Mouse (Mus musculus) forebrain, embryonic 11.5 days (tissue): ENCODE results near the gene Olfr702. TPM values are rescaled to one million over a fixed set of nuclear protein-coding genes. Genes with fewer than 3 reads are reported as not detected.

Experiments
- ATAC-seq: fragments of 200-750 bp; cut with Nextera tagmentation; replicated peaks from 2 replicates; pipeline ENCODE4 v1.8.0; 2017; ENCODE audit warnings: moderate TSS enrichment; ENCODE audit not compliant: low FRiP score
- DNase-seq: peaks from one replicate; pipeline ENCODE4 v3.0.0-alpha.2; 2017; ENCODE audit warnings: low spot score
- H3K27ac ChIP-seq: fragments of 300-500 bp; sonication (generic); 2 replicates; pipeline ENCODE4 v1.5.1; 2014; ENCODE audit warnings: low read depth, low read length
- H3K27me3 ChIP-seq: fragments of 300-500 bp; sonication (generic); 2 replicates; pipeline ENCODE4 v1.6.1; 2014; ENCODE audit warnings: mild to moderate bottlenecking, low read length, mixed read lengths; ENCODE audit not compliant: control insufficient read depth, insufficient read depth
- H3K36me3 ChIP-seq: fragments of 300-500 bp; sonication (generic); 2 replicates; pipeline ENCODE4 v1.6.1; 2014; ENCODE audit warnings: mild to moderate bottlenecking, low read length, moderate library complexity, mixed read lengths; ENCODE audit not compliant: control insufficient read depth, insufficient read depth
- H3K4me1 ChIP-seq: fragments of 300-500 bp; sonication (generic); replicated peaks from 2 replicates; pipeline ENCODE4 v1.6.1; 2014; ENCODE audit warnings: low read length, mixed read lengths; ENCODE audit not compliant: control insufficient read depth, insufficient read depth
- H3K4me2 ChIP-seq: fragments of 300-500 bp; sonication (generic); 2 replicates; pipeline ENCODE4 v1.6.1; 2014; ENCODE audit warnings: low read depth, mild to moderate bottlenecking, low read length, moderate library complexity, mixed read lengths; ENCODE audit not compliant: severe bottlenecking
- H3K4me3 ChIP-seq: fragments of 300-500 bp; sonication (generic); 2 replicates; pipeline ENCODE4 v1.5.1; 2014; ENCODE audit warnings: low read depth, low read length
- H3K9ac ChIP-seq: fragments of 300-500 bp; sonication (generic); 2 replicates; pipeline ENCODE4 v1.6.1; 2014; ENCODE audit warnings: low read length
- H3K9me3 ChIP-seq: fragments of 300-500 bp; sonication (generic); 2 replicates; pipeline ENCODE4 v1.6.1; 2016; ENCODE audit warnings: low read length, mixed read lengths; ENCODE audit not compliant: control insufficient read depth
- WGBS: fragments of 180-500 bp; shearing (Covaris S2); extraction: QIAGEN DNeasy Blood & Tissue Kit; methylation state at CpG from one replicate; pipeline ENCODE4 v1.1.7; 2014; 5-methylcytosine and 5-hydroxymethylcytosine counted together
- polyA plus RNA-seq: library from polyadenylated mRNA; unstranded; fragments of >200 nt; fragmentation: Nextera tagmentation; extraction: Ambion mirVana; gene quantifications from 2 replicates; pipeline ENCODE4 v1.2.1, GENCODE M21; 2014

The Olfr702 gene
- not detected in 2 replicates for polyA plus RNA-seq

GRCm38 (mm10) chr7:106833793-106834192 is at the start of gene Olfr702:
Gene Olfr702, minus strand, starts transcription at chr7:106833893.
- ATAC-seq, result no peak
- H3K4me2 ChIP-seq, result no peak within 1 kb of the TSS

GRCm38 (mm10) chr7:106876791-106877190 is 43.1 kb upstream of the Olfr702 start, which contains the start of gene Olfr705:
Gene Olfr705, minus strand, starts transcription at chr7:106876891.
- Histone ChIP-seq H3K4me1 (no peaks in the 10 kb centered on the region), H3K27me3 (no peaks in the 10 kb centered on the region), H3K9me3 (no peaks in the 10 kb centered on the region), H3K36me3 (no peaks in the 10 kb centered on the region), H3K4me3 (no peak within 1 kb of the TSS), H3K27ac (no peak within 1 kb of the TSS), H3K9ac (no peak within 1 kb of the TSS), H3K4me2 (no peak within 1 kb of the TSS)
- ATAC-seq, result no peak
- WGBS, result 88% methylated on average over 3 of the region's 3 CpGs
- DNase-seq, result no peak

More at GRCm38 (mm10) chr7:106833793-106834192, at the start of gene Olfr702:
- Histone ChIP-seq H3K27me3 (no peaks in the 10 kb centered on the region), H3K27ac (no peak within 1 kb of the TSS), H3K9me3 (no peaks in the 10 kb centered on the region), H3K9ac (no peak within 1 kb of the TSS), H3K4me1 (no peaks in the 10 kb centered on the region), H3K36me3 (no peaks in the 10 kb centered on the region), H3K4me3 (no peak within 1 kb of the TSS)
- no peak for DNase-seq

- Histone ChIP-seq H3K4me2 (no peak within 1 kb of the TSS), H3K27ac (no peak within 1 kb of the TSS), H3K4me1 (no peaks in the 10 kb centered on the region), H3K9me3 (no peaks in the 10 kb centered on the region), H3K9ac (no peak within 1 kb of the TSS), H3K27me3 (no peaks in the 10 kb centered on the region), H3K36me3 (no peaks in the 10 kb centered on the region), H3K4me3 (no peak within 1 kb of the TSS)
- ATAC-seq, result no peak
- no peak for DNase-seq
Observed at GRCm38 (mm10) chr7:106862885-106863284, 29.2 kb upstream of the Olfr702 start, which contains the start of gene Olfr704. Gene Olfr704, plus strand, starts transcription at chr7:106863185.

- Histone ChIP-seq H3K27me3 (no peaks in the 10 kb centered on the region), H3K4me3 (no peak within 1 kb of the TSS), H3K4me2 (no peak within 1 kb of the TSS), H3K4me1 (no peaks in the 10 kb centered on the region), H3K9me3 (no peaks in the 10 kb centered on the region), H3K27ac (no peak within 1 kb of the TSS), H3K9ac (no peak within 1 kb of the TSS), H3K36me3 (no peaks in the 10 kb centered on the region)
- 68% methylated on average over 2 of the region's 2 CpGs for WGBS
- ATAC-seq, result no peak
- no peak for DNase-seq
Observed at GRCm38 (mm10) chr7:106843060-106843459, 9.4 kb upstream of the Olfr702 start, which contains the start of gene Olfr703. Gene Olfr703, plus strand, starts transcription at chr7:106843360.

- Histone ChIP-seq H3K4me1 (no peaks in the 10 kb centered on the region), H3K36me3 (no peaks in the 10 kb centered on the region), H3K4me3 (no peak overlapping the region), H3K4me2 (no peak overlapping the region), H3K9ac (no peak overlapping the region), H3K27ac (no peak overlapping the region), H3K27me3 (no peaks in the 10 kb centered on the region), H3K9me3 (no peaks in the 10 kb centered on the region)
- DNase-seq (no peak), ATAC-seq (no peak)
Observed at GRCm38 (mm10) chr7:106818414-106818813, 15.3 kb downstream of the Olfr702 start.

- DNase-seq (no peak), ATAC-seq (no peak)
- H3K27ac ChIP-seq, result no peak overlapping the region
- H3K36me3 ChIP-seq, result no peaks in the 10 kb centered on the region
- no peak overlapping the region for H3K9ac ChIP-seq
- no peak overlapping the region for H3K4me2 ChIP-seq
- no peaks in the 10 kb centered on the region for H3K9me3 ChIP-seq
- 57% methylated on average over 2 of the region's 2 CpGs for whole genome bisulfite sequencing
- H3K4me1 ChIP-seq, result no peaks in the 10 kb centered on the region
- no peak overlapping the region for H3K4me3 ChIP-seq
- H3K27me3 ChIP-seq, result no peaks in the 10 kb centered on the region
Observed at GRCm38 (mm10) chr7:106815775-106816174, 17.9 kb downstream of the Olfr702 start.

- WGBS, result 81% methylated on average over 2 of the region's 2 CpGs
- H3K4me2 ChIP-seq, result no peak within 1 kb of the TSS
- H3K27me3 ChIP-seq, result no peaks in the 10 kb centered on the region
- H3K4me3 ChIP-seq, result no peak within 1 kb of the TSS
- H3K9me3 ChIP-seq, result no peaks in the 10 kb centered on the region
- no peak within 1 kb of the TSS for H3K27ac ChIP-seq
- no peak for ATAC-seq
- no peak within 1 kb of the TSS for H3K9ac ChIP-seq
- no peaks in the 10 kb centered on the region for H3K36me3 ChIP-seq
- no peaks in the 10 kb centered on the region for H3K4me1 ChIP-seq
- DNase-seq, result no peak
Observed at GRCm38 (mm10) chr7:106813829-106814228, 19.9 kb downstream of the Olfr702 start, which contains the start of gene Olfr701. Gene Olfr701, plus strand, starts transcription at chr7:106814129.

GRCm38 (mm10) chr7:106808734-106809133 is 25.0 kb downstream of the Olfr702 start, which contains the start of gene Olfr700:
Gene Olfr700, minus strand, starts transcription at chr7:106808834.
- Histone ChIP-seq H3K4me3 (no peak within 1 kb of the TSS), H3K4me1 (no peaks in the 10 kb centered on the region), H3K27ac (no peak within 1 kb of the TSS), H3K27me3 (no peaks in the 10 kb centered on the region), H3K4me2 (no peak within 1 kb of the TSS), H3K9me3 (no peaks in the 10 kb centered on the region), H3K9ac (no peak within 1 kb of the TSS), H3K36me3 (no peaks in the 10 kb centered on the region)
- WGBS, result 89% methylated on average over 1 of the region's 1 CpGs
- ATAC-seq, result no peak
- no peak for DNase-seq

- H3K9ac ChIP-seq, result no peak within 1 kb of the TSS
- no peak within 1 kb of the TSS for H3K4me3 ChIP-seq
- H3K4me1 ChIP-seq, result no peaks in the 10 kb centered on the region
- H3K4me2 ChIP-seq, result no peak within 1 kb of the TSS
- H3K9me3 ChIP-seq, result no peaks in the 10 kb centered on the region
- H3K36me3 ChIP-seq, result no peaks in the 10 kb centered on the region
- DNase-seq (no peak), ATAC-seq (no peak)
- 90% methylated on average over 1 of the region's 1 CpGs for WGBS
- H3K27me3 ChIP-seq, result no peaks in the 10 kb centered on the region
- H3K27ac ChIP-seq, result no peak within 1 kb of the TSS
Observed at GRCm38 (mm10) chr7:106793098-106793497, 40.6 kb downstream of the Olfr702 start, which contains the start of gene Olfr699. Gene Olfr699, minus strand, starts transcription at chr7:106793198.
